Mouse (Mus musculus): ENCODE results near the gene Gzf1.

Gzf1 gene

GRCm38 (mm10) chr2:148680775-148681291 is at the start of gene Gzf1:
Gene Gzf1 (plus strand): TSS chr2:148681023.
- DNase-seq (ENCODE audit: low read depth), result peak; percentile 99

- DNase-seq (ENCODE audit: low read depth), result no peak
These were observed 49.2 kb upstream of the Gzf1 start for GRCm38 (mm10) chr2:148631602-148632001.

- no peak for DNase-seq (ENCODE audit: low read depth)
These were observed 46.4 kb upstream of the Gzf1 start for GRCm38 (mm10) chr2:148634466-148634865.

GRCm38 (mm10) chr2:148642610-148643370 is 38.0 kb upstream of the Gzf1 start:
- no peak for DNase-seq (ENCODE audit: low read depth)

- no peak for DNase-seq (ENCODE audit: low read depth)
These were observed 36.3 kb upstream of the Gzf1 start for GRCm38 (mm10) chr2:148644421-148645000.

- no peak for DNase-seq (ENCODE audit: low read depth)
These were observed 30.1 kb upstream of the Gzf1 start for GRCm38 (mm10) chr2:148650587-148651357.

GRCm38 (mm10) chr2:148654961-148655360 is 25.9 kb upstream of the Gzf1 start:
- DNase-seq (ENCODE audit: low read depth), result peak; percentile 60

- DNase-seq (ENCODE audit: low read depth), result no peak
These were observed 17.4 kb upstream of the Gzf1 start for GRCm38 (mm10) chr2:148663458-148663857.

- DNase-seq (ENCODE audit: low read depth), result peak; percentile 99
These were observed 8.4 kb upstream of the Gzf1 start, which contains the start of gene Nxt1 for GRCm38 (mm10) chr2:148672199-148673096. Gene Nxt1 (plus strand): TSS chr2:148672601.

- DNase-seq (ENCODE audit: low read depth), result no peak
These were observed 3.0 kb upstream of the Gzf1 start for GRCm38 (mm10) chr2:148677801-148678200.

GRCm38 (mm10) chr2:148679346-148679745 is 1.5 kb upstream of the Gzf1 start:
- no peak for DNase-seq (ENCODE audit: low read depth)

GRCm38 (mm10) chr2:148681461-148681891 is 653 bp downstream of the Gzf1 start:
- DNase-seq (ENCODE audit: low read depth), result no peak

- no peak for DNase-seq (ENCODE audit: low read depth)
These were observed 2.2 kb downstream of the Gzf1 start for GRCm38 (mm10) chr2:148683031-148683430.

GRCm38 (mm10) chr2:148684972-148685371 is 4.1 kb downstream of the Gzf1 start:
- no peak for DNase-seq (ENCODE audit: low read depth)

GRCm38 (mm10) chr2:148685709-148686108 is 4.9 kb downstream of the Gzf1 start:
- no peak for DNase-seq (ENCODE audit: low read depth)

GRCm38 (mm10) chr2:148686862-148687261 is 6.0 kb downstream of the Gzf1 start:
- no peak for DNase-seq (ENCODE audit: low read depth)

GRCm38 (mm10) chr2:148687971-148688370 is 7.1 kb downstream of the Gzf1 start:
- no peak for DNase-seq (ENCODE audit: low read depth)

GRCm38 (mm10) chr2:148689444-148690140 is 8.8 kb downstream of the Gzf1 start:
- peak; percentile 35 for DNase-seq (ENCODE audit: low read depth)

- DNase-seq (ENCODE audit: low read depth), result no peak
These were observed 9.5 kb downstream of the Gzf1 start for GRCm38 (mm10) chr2:148690291-148690690.

- DNase-seq (ENCODE audit: low read depth), result no peak
These were observed 10.0 kb downstream of the Gzf1 start for GRCm38 (mm10) chr2:148690781-148691180.

GRCm38 (mm10) chr2:148698571-148698970 is 17.7 kb downstream of the Gzf1 start:
- DNase-seq (ENCODE audit: low read depth), result no peak
